Mouse (Mus musculus): ENCODE data around the gene Ppp2r5a. TPM values are rescaled to one million over a fixed set of nuclear protein-coding genes. Genes with fewer than 3 reads are reported as not detected.

Gene Ppp2r5a
- polyA plus RNA-seq, 1 experiment from 2014 or later, result 11.3 TPM

GRCm38 (mm10) chr1:191396446-191396845 lies 6.6 kb downstream of the Ppp2r5a start:
- ATAC-seq (ENCODE audit: low read depth), result peak; percentile 43

GRCm38 (mm10) chr1:191395871-191396433 lies 7.1 kb downstream of the Ppp2r5a start:
- H3K9ac ChIP-seq (ENCODE audit: low read depth, low read length), result peak overlapping the region; percentile 96
- ATAC-seq (ENCODE audit: low read depth), result no peak

More at GRCm38 (mm10) chr1:191396446-191396845, 6.6 kb downstream of the Ppp2r5a start:
- Histone ChIP-seq H3K27me3 (ENCODE audit: control insufficient read depth, insufficient read depth, low read depth, low read length) (no peaks in the 10 kb centered on the region), H3K4me1 (ENCODE audit: control insufficient read depth, low read depth, low read length) (peaks cover 19% of the 10 kb centered on the region), H3K9me3 (replicated peaks; ENCODE audit: control insufficient read depth, low read length) (no peaks in the 10 kb centered on the region), H3K36me3 (ENCODE audit: control insufficient read depth, insufficient read depth) (no peaks in the 10 kb centered on the region), H3K4me2 (ENCODE audit: low read depth, low read length) (peak overlapping the region; percentile 69), H3K9ac (ENCODE audit: low read depth, low read length) (peak overlapping the region; percentile 96), H3K4me3 (ENCODE audit: low read depth, low read length) (peak overlapping the region; percentile 92), H3K27ac (ENCODE audit: low read length) (peak overlapping the region; percentile 96)
- under 1% methylated on average over 47 of the region's 74 CpGs for WGBS (ENCODE audit: insufficient replicate concordance)

GRCm38 (mm10) chr1:191395200-191395599 lies 7.9 kb downstream of the Ppp2r5a start:
- H3K4me2 ChIP-seq (ENCODE audit: low read depth, low read length), result peak overlapping the region; percentile 69
- H3K4me1 ChIP-seq (ENCODE audit: control insufficient read depth, low read depth, low read length), result peaks cover 19% of the 10 kb centered on the region
- H3K27me3 ChIP-seq (ENCODE audit: control insufficient read depth, insufficient read depth, low read depth, low read length), result no peaks in the 10 kb centered on the region
- no peaks in the 10 kb centered on the region for H3K9me3 ChIP-seq (replicated peaks; ENCODE audit: control insufficient read depth, low read length)
- peak overlapping the region; percentile 96 for H3K9ac ChIP-seq (ENCODE audit: low read depth, low read length)
- H3K27ac ChIP-seq (ENCODE audit: low read length), result no peak overlapping the region
- H3K36me3 ChIP-seq (ENCODE audit: control insufficient read depth, insufficient read depth), result no peaks in the 10 kb centered on the region
- WGBS (ENCODE audit: insufficient replicate concordance), result 8% methylated on average over 1 of the region's 1 CpGs
- no peak for ATAC-seq (ENCODE audit: low read depth)
- peak overlapping the region; percentile 92 for H3K4me3 ChIP-seq (ENCODE audit: low read depth, low read length)

More at GRCm38 (mm10) chr1:191395871-191396433, 7.1 kb downstream of the Ppp2r5a start:
- Histone ChIP-seq H3K27me3 (ENCODE audit: control insufficient read depth, insufficient read depth, low read depth, low read length) (no peaks in the 10 kb centered on the region), H3K27ac (ENCODE audit: low read length) (peak overlapping the region; percentile 96), H3K9me3 (replicated peaks; ENCODE audit: control insufficient read depth, low read length) (no peaks in the 10 kb centered on the region), H3K36me3 (ENCODE audit: control insufficient read depth, insufficient read depth) (no peaks in the 10 kb centered on the region), H3K4me3 (ENCODE audit: low read depth, low read length) (peak overlapping the region; percentile 92), H3K4me2 (ENCODE audit: low read depth, low read length) (peak overlapping the region; percentile 69), H3K4me1 (ENCODE audit: control insufficient read depth, low read depth, low read length) (peaks cover 19% of the 10 kb centered on the region)
- under 1% methylated on average over 43 of the region's 43 CpGs for WGBS (ENCODE audit: insufficient replicate concordance)

GRCm38 (mm10) chr1:191394126-191394525 lies 8.9 kb downstream of the Ppp2r5a start:
- H3K4me2 ChIP-seq (ENCODE audit: low read depth, low read length), result peak overlapping the region; percentile 69
- no peak for ATAC-seq (ENCODE audit: low read depth)
- peaks cover 19% of the 10 kb centered on the region for H3K4me1 ChIP-seq (ENCODE audit: control insufficient read depth, low read depth, low read length)
- H3K4me3 ChIP-seq (ENCODE audit: low read depth, low read length), result peak overlapping the region; percentile 39
- H3K36me3 ChIP-seq (ENCODE audit: control insufficient read depth, insufficient read depth), result no peaks in the 10 kb centered on the region
- 19% methylated on average over 2 of the region's 2 CpGs for WGBS (ENCODE audit: insufficient replicate concordance)
- peak overlapping the region; percentile 52 for H3K9ac ChIP-seq (ENCODE audit: low read depth, low read length)
- no peaks in the 10 kb centered on the region for H3K9me3 ChIP-seq (replicated peaks; ENCODE audit: control insufficient read depth, low read length)
- H3K27ac ChIP-seq (ENCODE audit: low read length), result no peak overlapping the region
- H3K27me3 ChIP-seq (ENCODE audit: control insufficient read depth, insufficient read depth, low read depth, low read length), result no peaks in the 10 kb centered on the region

- no peaks in the 10 kb centered on the region for H3K9me3 ChIP-seq (replicated peaks; ENCODE audit: control insufficient read depth, low read length)
- peaks cover 19% of the 10 kb centered on the region for H3K4me1 ChIP-seq (ENCODE audit: control insufficient read depth, low read depth, low read length)
- H3K4me2 ChIP-seq (ENCODE audit: low read depth, low read length), result no peak overlapping the region
- ATAC-seq (ENCODE audit: low read depth), result no peak
- 44% methylated on average over 3 of the region's 3 CpGs for WGBS (ENCODE audit: insufficient replicate concordance)
- no peak overlapping the region for H3K9ac ChIP-seq (ENCODE audit: low read depth, low read length)
- no peak overlapping the region for H3K4me3 ChIP-seq (ENCODE audit: low read depth, low read length)
- no peaks in the 10 kb centered on the region for H3K36me3 ChIP-seq (ENCODE audit: control insufficient read depth, insufficient read depth)
- H3K27ac ChIP-seq (ENCODE audit: low read length), result no peak overlapping the region
- H3K27me3 ChIP-seq (ENCODE audit: control insufficient read depth, insufficient read depth, low read depth, low read length), result no peaks in the 10 kb centered on the region
These were observed 9.5 kb downstream of the Ppp2r5a start for GRCm38 (mm10) chr1:191393536-191393935.

GRCm38 (mm10) chr1:191391311-191391710 lies 11.8 kb downstream of the Ppp2r5a start:
- no peak for ATAC-seq (ENCODE audit: low read depth)
- Histone ChIP-seq H3K27me3 (ENCODE audit: control insufficient read depth, insufficient read depth, low read depth, low read length) (no peaks in the 10 kb centered on the region), H3K9me3 (replicated peaks; ENCODE audit: control insufficient read depth, low read length) (no peaks in the 10 kb centered on the region), H3K27ac (ENCODE audit: low read length) (no peak overlapping the region), H3K4me2 (ENCODE audit: low read depth, low read length) (no peak overlapping the region), H3K4me3 (ENCODE audit: low read depth, low read length) (no peak overlapping the region), H3K9ac (ENCODE audit: low read depth, low read length) (no peak overlapping the region), H3K4me1 (ENCODE audit: control insufficient read depth, low read depth, low read length) (peaks cover 16% of the 10 kb centered on the region), H3K36me3 (ENCODE audit: control insufficient read depth, insufficient read depth) (no peaks in the 10 kb centered on the region)
- 18% methylated on average over 3 of the region's 3 CpGs for WGBS (ENCODE audit: insufficient replicate concordance)

GRCm38 (mm10) chr1:191384786-191385430 lies 18.2 kb downstream of the Ppp2r5a start:
- Histone ChIP-seq H3K9ac (ENCODE audit: low read depth, low read length) (no peak overlapping the region), H3K4me1 (ENCODE audit: control insufficient read depth, low read depth, low read length) (no peaks in the 10 kb centered on the region), H3K4me2 (ENCODE audit: low read depth, low read length) (no peak overlapping the region), H3K36me3 (ENCODE audit: control insufficient read depth, insufficient read depth) (no peaks in the 10 kb centered on the region), H3K27ac (ENCODE audit: low read length) (no peak overlapping the region), H3K4me3 (ENCODE audit: low read depth, low read length) (no peak overlapping the region), H3K27me3 (ENCODE audit: control insufficient read depth, insufficient read depth, low read depth, low read length) (no peaks in the 10 kb centered on the region), H3K9me3 (replicated peaks; ENCODE audit: control insufficient read depth, low read length) (no peaks in the 10 kb centered on the region)
- 89% methylated on average over 10 of the region's 10 CpGs for WGBS (ENCODE audit: insufficient replicate concordance)
- ATAC-seq (ENCODE audit: low read depth), result no peak

- Histone ChIP-seq H3K27me3 (ENCODE audit: control insufficient read depth, insufficient read depth, low read depth, low read length) (no peaks in the 10 kb centered on the region), H3K9ac (ENCODE audit: low read depth, low read length) (no peak overlapping the region), H3K4me3 (ENCODE audit: low read depth, low read length) (no peak overlapping the region), H3K4me1 (ENCODE audit: control insufficient read depth, low read depth, low read length) (peaks cover 2% of the 10 kb centered on the region; the same call in 1 of the 2 replicates), H3K9me3 (replicated peaks; ENCODE audit: control insufficient read depth, low read length) (no peaks in the 10 kb centered on the region), H3K4me2 (ENCODE audit: low read depth, low read length) (no peak overlapping the region), H3K36me3 (ENCODE audit: control insufficient read depth, insufficient read depth) (no peaks in the 10 kb centered on the region), H3K27ac (ENCODE audit: low read length) (no peak overlapping the region)
- ATAC-seq (ENCODE audit: low read depth), result no peak
- WGBS (ENCODE audit: insufficient replicate concordance), result 72% methylated on average over 11 of the region's 11 CpGs
These were observed 20.9 kb downstream of the Ppp2r5a start for GRCm38 (mm10) chr1:191381955-191382736.

GRCm38 (mm10) chr1:191380843-191381242 lies 22.2 kb downstream of the Ppp2r5a start:
- WGBS (ENCODE audit: insufficient replicate concordance), result 79% methylated on average over 3 of the region's 3 CpGs
- H3K4me2 ChIP-seq (ENCODE audit: low read depth, low read length), result no peak overlapping the region
- no peaks in the 10 kb centered on the region for H3K36me3 ChIP-seq (ENCODE audit: control insufficient read depth, insufficient read depth)
- ATAC-seq (ENCODE audit: low read depth), result no peak
- H3K27me3 ChIP-seq (ENCODE audit: control insufficient read depth, insufficient read depth, low read depth, low read length), result no peaks in the 10 kb centered on the region
- H3K4me1 ChIP-seq (ENCODE audit: control insufficient read depth, low read depth, low read length), result peaks cover 6% of the 10 kb centered on the region
- H3K27ac ChIP-seq (ENCODE audit: low read length), result no peak overlapping the region
- no peaks in the 10 kb centered on the region for H3K9me3 ChIP-seq (replicated peaks; ENCODE audit: control insufficient read depth, low read length)
- no peak overlapping the region for H3K9ac ChIP-seq (ENCODE audit: low read depth, low read length)
- no peak overlapping the region for H3K4me3 ChIP-seq (ENCODE audit: low read depth, low read length)

Measured in liver, embryonic 16.5 days (tissue).